Mouse (Mus musculus): ENCODE data around the gene Lmod3. TPM values are rescaled to one million over a fixed set of nuclear protein-coding genes. Genes with fewer than 3 reads are reported as not detected.

Lmod3 gene
- total RNA-seq (2022), result under 1 TPM in 1 of 4 experiments, not detected in 3; 0.16 TPM

GRCm38 (mm10) chr6:97252711-97253221 is at the start of gene Lmod3:
Gene Lmod3, minus strand, starts transcription at chr6:97252759.
- DNase-seq (ENCODE audit: low spot score in 2 of 2), result no peak

GRCm38 (mm10) chr6:97302303-97302702 is 49.7 kb upstream of the Lmod3 start:
- no peak for DNase-seq (ENCODE audit: low spot score in 2 of 2)

- DNase-seq (ENCODE audit: low spot score in 2 of 2), result no peak
These were observed 48.1 kb upstream of the Lmod3 start for GRCm38 (mm10) chr6:97300659-97301058.

DNA sequence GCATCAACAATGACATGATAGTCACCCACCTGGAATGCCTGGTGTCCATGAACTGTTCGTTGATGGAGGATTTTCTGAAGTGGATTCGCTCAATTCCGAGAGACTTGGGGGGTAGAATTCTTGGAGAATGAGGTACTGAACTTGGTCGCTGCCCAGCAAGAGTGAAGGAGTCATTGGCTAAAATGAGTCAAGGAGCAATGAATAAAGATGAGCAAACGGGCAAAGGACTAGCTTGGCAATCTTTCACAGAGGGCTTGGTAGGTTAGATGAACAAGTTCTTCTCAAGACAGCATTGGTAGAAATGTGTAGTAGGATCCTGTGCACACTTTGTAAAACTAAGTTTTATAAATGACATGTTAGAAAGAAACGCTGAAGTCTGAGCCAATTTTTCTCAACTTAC is 47.6 kb upstream of the Lmod3 start:
- no peak for DNase-seq (ENCODE audit: low spot score in 2 of 2)

DNA sequence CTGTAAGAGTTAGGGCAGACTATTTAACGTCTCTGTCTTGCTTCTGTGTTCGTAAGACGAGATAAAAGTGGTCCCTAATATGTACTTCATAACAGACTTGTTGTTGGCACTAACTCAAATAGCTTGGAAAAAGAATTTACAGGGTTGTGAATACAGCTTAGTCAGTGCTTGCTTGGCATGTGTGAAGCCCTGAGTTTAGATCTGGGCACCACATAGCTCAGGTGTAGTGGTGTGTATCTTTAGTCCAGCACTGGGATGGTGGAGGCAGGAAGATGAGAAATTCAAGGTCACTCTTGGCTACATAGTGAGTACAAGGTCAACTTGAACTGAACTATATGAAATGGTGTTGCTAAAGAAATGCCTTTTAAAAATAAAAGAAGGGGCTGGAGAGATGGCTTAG is 44.6 kb upstream of the Lmod3 start:
- no peak for DNase-seq (ENCODE audit: low spot score in 2 of 2)

DNA sequence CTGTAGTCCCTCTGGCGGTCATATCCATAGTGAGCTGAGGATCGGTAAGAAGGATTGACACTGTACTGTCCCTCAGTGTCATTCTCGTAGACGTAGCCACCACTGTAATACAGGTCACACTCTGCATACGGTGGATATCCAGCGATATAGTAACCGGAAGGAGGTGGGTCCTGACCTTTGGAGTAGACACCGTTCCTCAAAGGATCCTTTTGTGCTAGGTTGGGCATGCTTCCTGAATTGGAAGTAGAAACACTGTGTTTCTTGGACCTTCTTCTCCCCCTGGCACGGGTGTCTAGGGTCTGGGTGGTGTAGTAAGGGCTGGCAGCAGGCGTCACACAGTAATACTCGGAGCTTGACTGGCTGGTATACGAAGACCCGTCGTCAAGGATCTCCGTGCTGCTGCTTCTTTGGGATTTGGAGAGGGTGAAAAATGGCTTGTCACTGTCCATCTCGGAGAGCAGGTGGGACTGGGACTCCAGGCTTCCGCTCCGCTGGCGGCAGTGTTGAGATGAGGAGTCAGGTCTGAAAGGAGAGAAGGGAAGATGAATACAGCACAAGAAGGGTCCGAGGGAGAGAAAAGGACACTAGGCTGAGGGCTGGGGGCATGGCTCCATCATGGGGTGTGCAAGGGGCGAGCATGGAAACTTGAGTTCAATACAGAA is 43.4 kb upstream of the Lmod3 start:
- no peak for DNase-seq (ENCODE audit: low spot score in 2 of 2)

- DNase-seq (ENCODE audit: low spot score in 2 of 2), result no peak
These were observed 42.9 kb upstream of the Lmod3 start for GRCm38 (mm10) chr6:97295416-97295815.

DNA sequence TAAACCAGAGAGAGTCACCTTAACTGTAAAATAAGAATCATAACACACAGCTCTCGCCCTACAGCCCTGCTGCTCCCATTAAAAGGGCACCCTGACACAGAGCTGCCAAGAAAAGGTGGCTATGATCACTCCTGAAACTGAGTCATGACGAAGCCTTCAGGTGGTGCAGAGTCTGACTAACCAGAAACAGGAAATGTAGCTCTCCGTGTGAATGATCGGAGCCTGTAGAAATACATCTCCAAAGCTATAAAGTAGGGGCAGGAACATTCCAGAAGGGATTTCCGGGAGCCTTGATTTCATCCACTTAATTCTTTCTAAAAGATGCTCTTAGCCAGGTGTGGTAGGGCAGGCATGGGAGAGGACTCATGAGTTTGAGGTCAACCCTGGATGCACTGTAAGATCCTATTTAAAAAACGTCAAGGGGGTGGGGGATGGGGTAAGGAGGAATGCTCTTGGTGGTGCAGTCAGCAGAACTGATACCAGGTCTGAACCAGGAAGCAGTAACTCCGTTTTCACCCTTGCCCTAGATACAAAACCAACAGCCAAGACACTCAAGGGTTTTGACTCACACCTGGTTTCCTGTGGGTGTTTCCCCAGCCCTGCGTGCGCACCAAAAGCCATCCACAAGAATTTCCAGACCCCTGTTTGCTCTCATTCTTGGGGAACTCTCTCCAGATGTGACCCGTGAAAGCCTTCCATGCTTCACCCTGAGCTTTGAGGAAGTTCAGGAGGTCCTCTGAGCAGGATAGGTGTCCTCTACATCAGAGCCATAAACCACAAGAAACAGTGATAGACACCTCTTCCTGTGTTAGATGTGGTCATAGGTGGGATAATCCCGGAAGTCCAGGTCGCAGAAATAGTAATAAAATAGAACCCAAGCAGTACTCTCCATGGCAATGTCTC is 41.4 kb upstream of the Lmod3 start:
- no peak for DNase-seq (ENCODE audit: low spot score in 2 of 2)

DNA sequence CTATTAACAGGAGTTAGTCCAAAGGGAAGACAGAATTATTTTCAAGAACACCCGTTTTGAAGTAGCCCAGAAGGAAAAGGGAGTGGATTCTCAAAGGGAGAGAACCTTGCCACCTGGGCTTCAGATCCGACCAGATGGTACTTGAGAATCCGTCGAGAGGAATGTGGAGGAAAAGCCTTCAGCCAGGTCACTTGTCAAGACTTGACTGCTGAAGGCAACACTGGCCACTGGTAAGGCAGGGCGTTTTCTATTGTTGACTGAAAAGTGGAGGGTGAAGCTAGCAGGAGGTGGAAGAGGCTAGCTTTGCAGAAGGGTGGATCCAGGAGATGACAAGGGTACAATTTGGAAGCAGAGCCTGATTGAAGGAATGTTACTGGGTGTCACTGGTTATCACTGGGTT is 40.3 kb upstream of the Lmod3 start:
- DNase-seq (ENCODE audit: low spot score in 2 of 2), result no peak

- DNase-seq (ENCODE audit: low spot score in 2 of 2), result no peak
These were observed 39.5 kb upstream of the Lmod3 start for GRCm38 (mm10) chr6:97292096-97292495.

DNA sequence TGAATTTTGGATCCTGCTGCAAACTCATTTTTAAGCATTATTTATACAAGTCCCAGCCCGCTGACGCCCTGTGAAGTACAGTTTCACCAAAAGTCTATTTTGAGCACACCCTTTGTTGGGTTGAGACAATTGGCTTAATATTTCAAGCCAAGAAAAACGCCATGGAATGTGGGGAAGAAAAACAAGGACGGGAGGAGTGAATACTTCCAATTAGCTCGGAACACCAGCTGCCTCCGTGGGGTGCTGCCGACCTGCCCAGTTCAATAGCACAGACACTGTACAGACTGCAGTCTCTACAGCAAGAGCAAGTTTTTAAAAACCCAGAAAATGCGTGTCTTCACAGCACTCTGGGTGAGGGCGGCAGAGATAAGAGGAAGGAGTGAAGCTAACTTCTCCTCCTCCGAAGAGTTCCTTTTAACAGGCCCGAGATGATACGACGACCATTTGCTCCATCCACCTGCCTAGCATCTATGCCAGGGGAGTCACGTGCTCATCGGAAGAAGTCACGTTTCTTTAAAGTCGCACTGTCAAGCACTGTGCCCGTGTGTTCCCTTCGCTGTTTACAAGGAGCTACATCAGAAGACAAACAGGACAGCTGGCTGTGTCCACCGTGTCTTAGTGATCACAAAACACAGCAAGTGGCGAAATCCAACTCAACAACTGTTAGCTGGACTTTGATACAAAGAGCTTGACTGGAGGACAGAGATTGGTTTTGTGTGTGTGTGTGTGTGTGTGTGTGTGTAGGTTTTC is 38.8 kb upstream of the Lmod3 start:
- DNase-seq (ENCODE audit: low spot score in 2 of 2), result no peak

DNA sequence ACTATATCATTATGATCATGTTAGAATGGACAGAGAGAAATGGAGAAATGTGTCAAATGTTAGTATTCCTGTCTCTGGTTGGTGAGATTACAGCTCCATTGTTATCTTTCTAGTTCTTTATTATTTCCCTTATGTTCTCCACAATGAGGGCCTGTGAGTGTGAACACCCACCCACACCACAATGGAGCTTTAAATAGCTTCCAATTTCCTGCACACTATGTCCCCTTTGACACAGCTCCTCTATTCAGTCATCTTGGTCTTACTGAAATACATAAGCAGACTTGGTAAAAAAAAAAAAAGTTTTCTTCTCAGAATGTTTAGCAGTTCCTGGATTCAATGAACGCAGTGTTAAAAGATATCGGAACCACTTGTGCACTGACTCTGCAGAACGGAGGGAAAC is 38.1 kb upstream of the Lmod3 start:
- no peak for DNase-seq (ENCODE audit: low spot score in 2 of 2)

GRCm38 (mm10) chr6:97289838-97290237 is 37.3 kb upstream of the Lmod3 start:
- DNase-seq (ENCODE audit: low spot score in 2 of 2), result no peak

DNA sequence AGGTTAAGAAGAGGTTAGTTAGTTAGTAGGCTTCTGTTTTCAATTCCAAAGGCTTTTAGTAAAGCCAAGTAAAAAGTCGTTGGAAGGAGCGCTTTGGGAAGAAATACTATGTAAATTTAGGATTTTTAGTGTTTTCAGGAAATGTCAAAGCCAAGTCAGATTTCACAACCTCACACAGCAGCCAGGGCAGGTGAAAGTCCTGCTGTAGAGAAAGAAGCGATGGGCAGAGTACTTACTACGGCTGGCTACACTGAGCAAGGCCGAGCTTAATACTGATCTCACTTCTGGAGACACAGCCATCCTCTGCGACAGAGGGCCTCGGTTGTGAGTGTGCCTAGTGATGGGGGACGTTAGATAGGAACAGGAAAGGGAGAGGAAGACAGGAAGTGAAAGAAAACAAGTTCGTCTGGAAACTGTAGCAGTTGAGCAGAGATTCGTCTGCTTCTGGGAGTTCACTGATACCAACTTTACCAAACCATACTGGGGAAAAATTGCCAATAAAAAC is 36.8 kb upstream of the Lmod3 start:
- no peak for DNase-seq (ENCODE audit: low spot score in 2 of 2)

DNA sequence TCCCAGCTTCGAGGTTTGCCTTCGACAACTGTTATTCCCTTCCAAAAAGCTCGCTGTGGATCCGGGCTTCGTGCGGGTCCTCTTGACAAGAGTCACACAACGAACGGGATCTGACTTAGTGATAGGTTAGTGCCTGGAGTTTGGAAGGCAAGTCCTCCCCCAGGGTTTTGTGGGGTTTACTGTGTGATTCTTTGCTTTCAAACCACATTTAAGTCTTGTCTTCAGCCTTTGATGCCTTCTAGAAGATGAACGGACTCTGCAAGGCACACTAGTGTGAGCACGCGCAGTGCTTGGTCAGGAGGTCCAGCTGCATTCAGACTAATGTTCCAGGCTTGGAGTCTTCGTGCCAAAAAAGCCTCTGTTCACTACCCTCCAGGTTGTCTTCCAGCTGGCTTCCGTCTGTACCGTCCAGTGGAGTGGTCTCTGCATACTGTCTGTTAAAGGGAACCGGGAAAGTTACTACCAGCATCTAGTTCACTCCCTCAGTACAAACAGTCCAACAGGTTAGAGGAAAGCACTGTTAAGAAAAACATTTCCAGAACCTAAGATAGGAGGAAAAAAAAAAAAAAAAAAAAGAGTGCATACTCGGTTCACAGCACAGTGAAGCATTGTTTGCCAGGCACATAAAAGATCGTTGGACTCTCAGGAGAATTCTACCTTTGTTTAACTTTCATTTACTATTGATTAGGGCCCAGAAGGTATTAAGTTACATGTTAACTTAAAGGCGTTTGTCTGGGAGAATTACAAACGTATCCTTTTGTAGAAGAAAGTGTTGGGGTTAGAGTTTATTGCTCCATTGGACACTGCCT is 35.7 kb upstream of the Lmod3 start:
- DNase-seq (ENCODE audit: low spot score in 2 of 2), result no peak

- no peak for DNase-seq (ENCODE audit: low spot score in 2 of 2)
These were observed 33.8 kb upstream of the Lmod3 start for GRCm38 (mm10) chr6:97286332-97286731.

GRCm38 (mm10) chr6:97283676-97284075 is 31.1 kb upstream of the Lmod3 start:
- DNase-seq (ENCODE audit: low spot score in 2 of 2), result no peak

GRCm38 (mm10) chr6:97278878-97279277 is 26.3 kb upstream of the Lmod3 start:
- no peak for DNase-seq (ENCODE audit: low spot score in 2 of 2)

DNA sequence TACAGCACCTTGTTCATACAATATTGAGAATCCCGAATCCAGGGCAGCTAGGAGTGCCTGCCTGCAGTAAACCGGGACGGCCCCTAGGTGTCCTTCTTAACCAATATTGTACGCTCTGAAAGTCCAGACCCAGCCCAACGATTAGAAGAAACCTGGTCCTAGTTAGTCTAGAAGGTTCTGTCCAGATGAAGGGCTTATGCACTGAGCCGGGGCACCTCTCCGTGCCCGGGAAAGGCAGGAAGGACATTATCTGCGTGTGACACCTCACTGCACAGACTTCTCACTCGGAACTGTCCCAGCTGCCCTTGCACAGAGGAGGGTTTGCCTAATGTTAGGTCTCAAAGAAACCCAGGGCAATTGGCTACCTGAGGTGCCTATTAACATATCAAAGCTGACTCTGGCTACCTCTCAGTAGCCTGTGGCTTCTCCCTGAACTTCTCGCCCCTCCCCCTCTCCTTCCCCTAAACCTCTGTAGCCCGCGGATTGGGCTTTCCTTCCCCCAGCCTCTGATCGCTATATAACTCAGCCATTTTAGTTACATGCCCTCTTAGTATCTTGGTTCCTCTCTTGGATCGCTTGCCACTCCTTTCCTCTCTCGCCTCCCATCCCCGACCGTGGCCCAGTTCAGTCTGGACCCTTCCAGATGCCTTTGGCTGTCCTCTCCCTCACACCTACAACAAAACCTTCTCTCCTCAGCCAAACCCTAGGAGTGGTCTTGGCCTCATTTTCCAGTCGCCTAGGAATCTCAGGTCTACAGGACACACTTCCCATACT is 25.6 kb upstream of the Lmod3 start:
- peak; percentile 69 to 85 for DNase-seq (ENCODE audit: low spot score in 2 of 2)

- no peak for DNase-seq (ENCODE audit: low spot score in 2 of 2)
These were observed 24.4 kb upstream of the Lmod3 start for GRCm38 (mm10) chr6:97276890-97277497.

Measured in layer of hippocampus, adult 8-10 months (tissue).